Mouse (Mus musculus) cerebellum, adult 2 months (tissue): ENCODE measurements around the gene Ddx31.

Experiments
- CTCF ChIP-seq: fragments of 200-500 bp; IDR thresholded peaks from 2 replicates; pipeline ENCODE4 v1.5.1; 2011; ENCODE audit warnings: low read depth, mild to moderate bottlenecking, control low read depth, low read length, moderate library complexity, borderline replicate concordance; ENCODE audit not compliant: insufficient read depth
- POLR2A ChIP-seq: fragments of 200-500 bp; IDR thresholded peaks from 2 replicates; pipeline ENCODE4 v1.6.1; 2011; ENCODE audit warnings: low read length, control low read depth, borderline replicate concordance; ENCODE audit not compliant: insufficient read depth

DNA sequence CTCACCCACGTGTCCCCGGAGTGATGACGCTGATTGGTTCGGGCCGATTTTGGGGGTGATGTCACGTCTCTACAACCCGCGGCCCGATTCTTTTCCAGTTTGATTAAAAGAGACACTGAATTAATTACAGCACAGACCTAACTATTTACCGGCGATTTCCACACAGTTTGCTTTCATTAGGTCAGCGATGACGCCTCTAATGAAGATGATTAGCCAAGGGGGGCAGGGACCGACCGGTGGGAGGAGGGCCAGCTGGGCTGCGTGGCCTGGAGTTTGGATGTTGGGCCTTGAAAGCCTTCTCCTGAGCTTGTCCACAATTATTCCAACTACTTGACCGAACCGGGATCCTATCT lies 76.3 kb downstream of the Ddx31 start, which contains the start of gene Barhl1:
- TF ChIP-seq CTCF (no peak), POLR2A (no peak)
